Mouse (Mus musculus): Measurements from ENCODE around the gene Szrd1. TPM values are rescaled to one million over a fixed set of nuclear protein-coding genes. Genes with fewer than 3 reads are reported as not detected.

Szrd1 gene
- total RNA-seq (2021) = 10 to 100 TPM; 87.6 to 91.4 TPM
- long read RNA-seq, experiment 1, transcript Szrd1-203 (4 exons, 3,244 nt) = major isoform, 8 of 12 reads
- long read RNA-seq, experiment 1, partial matches to known transcripts = 0 of 12 reads
- long read RNA-seq, experiment 1, other reads (novel, unspliced or antisense) = 1 of 12 reads
- long read RNA-seq, experiment 2, partial matches to known transcripts = 0 of 8 reads
- long read RNA-seq, experiment 2, other reads (novel, unspliced or antisense) = 2 of 8 reads

DNA sequence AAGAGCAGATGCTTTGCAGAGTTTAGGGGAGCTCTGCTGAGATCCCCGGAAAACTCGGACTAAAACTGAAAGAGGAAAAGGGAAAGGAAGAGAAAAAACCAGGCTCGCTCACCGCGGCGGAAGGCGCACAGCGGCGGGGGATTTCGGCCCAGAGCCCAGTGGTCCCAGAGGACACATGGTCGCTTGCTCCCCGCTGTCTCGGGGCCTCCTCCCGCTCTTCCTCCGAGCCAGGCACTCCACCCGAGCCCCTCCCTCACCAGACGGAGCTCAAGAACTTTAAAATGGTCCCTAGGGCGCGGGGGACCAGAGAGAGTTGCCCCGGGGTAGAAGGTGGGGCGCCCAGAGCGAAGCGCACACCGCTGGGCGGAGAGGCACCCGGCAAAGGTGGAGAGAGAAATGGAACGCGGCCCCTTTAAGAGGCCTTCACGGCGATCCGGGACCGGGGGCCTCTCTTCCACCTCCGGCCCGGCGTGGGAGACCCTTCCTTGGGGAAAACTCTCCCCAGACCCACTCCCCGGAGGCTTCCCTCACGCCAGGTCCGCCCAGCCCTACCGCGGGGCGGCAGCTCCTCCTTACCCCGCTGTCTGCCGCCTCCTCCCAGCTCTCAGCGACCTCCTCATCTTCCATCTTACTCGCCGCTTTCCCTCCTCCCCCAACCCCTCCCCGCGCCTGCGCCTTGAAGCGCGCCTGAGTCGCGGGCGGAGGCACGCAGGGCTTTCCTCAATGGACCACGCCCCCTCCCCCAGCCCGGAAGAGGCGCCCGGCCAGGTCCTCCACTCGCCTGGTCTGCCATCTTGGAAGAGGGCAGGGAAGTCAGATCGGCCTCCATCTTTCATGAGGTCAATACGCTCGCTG, at the start of gene Szrd1:
Szrd1 (minus strand) TSS at position 660 of the 855 bp plus-strand sequence.
- peak; percentile 99 for DNase-seq
- intact Hi-C loops (cut with DNase I) = loop anchor here (5.0 kb wide), 1 partner anchor 62 kb away; the partner anchor contains the start of gene Necap2

DNA sequence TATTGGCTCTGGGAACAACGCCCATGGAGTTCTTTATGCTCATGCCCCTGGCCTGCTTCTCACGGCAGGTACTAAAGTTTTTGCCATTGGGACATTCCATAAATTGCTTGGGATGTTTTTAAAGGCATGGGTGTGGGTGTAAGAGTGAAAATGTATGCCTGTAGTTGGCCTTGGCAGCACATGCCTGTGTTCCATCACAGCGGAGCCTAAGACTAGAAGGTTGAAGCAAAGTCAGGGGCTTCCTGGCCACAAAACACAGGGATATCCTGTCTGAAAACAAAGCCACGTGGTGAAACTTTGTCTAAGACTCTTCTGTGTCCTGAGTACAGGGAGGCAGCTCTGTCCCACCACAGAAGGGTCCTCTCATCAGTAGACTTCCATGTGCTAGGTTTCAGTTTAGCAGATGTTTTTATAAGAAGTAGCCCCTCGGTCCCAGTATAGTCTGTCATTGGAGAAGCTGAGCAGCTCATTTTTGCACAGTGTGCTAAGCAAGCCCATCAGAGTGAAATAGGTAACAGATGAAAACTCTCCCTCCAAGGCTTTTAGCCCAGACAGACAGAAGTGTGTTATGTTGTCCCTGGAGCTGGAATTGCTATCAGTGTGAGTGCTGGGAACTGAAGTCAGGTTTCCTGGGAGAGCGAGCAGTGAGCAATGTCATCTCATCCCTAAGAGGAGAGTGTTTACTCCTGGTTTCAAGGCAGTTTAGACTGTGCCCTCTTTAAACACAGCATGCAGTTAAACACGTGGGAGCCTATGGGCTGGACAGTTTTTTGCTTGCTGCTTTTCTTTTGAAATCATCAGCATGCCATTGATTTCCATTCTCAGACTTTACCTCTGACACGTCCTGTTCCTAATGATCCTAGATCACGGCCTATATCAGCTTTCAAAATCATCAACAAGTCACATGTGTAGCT, 47.6 kb upstream of the Szrd1 start:
- intact Hi-C loops (cut with DNase I) = no loop called here
- no peak for DNase-seq

DNA sequence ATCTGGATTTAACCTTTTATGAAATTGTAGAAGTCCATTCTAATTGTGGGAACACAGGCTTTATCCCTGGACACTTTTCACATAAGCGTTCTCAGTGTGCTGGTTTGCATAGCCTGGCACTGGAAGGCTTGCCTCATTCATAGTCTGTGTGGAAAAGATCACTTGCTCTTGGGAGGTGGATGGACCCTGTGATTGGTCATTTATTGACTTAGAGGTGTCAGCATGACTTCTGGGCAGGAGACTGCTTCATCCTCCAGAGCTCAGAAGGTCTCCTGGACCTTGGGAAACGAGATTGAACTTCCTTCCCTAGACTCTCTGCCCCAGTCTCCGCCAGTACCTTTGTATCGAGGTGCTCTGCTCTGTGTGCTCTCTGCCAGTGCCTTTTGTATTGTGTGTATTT, 44.9 kb upstream of the Szrd1 start:
- intact Hi-C loops (cut with DNase I) = no loop called here
- DNase-seq = no peak

DNA sequence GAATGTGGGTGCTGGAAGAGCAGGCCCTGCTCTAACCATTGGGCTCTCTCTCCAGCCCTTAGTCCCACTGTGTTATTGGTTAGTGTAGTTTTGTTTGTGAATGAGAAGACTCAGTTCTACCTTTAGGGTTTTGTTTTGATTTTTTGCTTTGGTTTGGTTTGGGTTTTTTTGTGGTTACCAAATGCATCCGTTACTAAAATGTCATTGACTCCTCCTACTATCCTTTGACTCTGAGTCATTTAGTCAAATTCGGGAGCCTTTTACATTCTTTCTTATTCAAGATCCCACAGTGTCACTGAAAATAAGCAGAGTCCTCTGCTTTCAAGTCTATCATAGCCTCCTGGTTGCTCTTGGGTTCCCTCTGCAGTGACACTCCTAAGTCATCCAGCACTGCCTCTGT, 44.4 kb upstream of the Szrd1 start:
- intact Hi-C loops (cut with DNase I) = no loop called here

DNA sequence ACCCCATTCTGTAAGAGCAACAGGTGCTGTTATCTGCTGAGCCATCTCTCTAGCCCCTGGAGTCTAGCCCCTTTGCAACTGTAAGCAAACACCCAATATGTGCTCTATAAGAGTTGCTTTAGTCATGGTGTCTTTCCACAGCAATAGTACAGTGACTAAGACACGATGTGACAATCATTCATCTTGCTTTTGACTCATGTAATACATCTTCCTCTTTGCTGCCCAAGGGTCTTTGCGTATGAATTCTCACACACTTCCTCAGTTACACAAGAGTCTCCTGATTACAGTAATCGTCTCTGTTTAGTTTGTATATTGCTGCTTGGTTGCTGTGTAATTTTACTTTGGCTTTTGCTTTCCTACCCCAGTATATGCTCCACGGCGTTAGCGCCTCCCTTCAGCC, 42.4 kb upstream of the Szrd1 start:
- intact Hi-C loops (cut with DNase I) = no loop called here
- DNase-seq = no peak

More for the DNA sequence above, 44.4 kb upstream of the Szrd1 start:
- DNase-seq = no peak

DNA sequence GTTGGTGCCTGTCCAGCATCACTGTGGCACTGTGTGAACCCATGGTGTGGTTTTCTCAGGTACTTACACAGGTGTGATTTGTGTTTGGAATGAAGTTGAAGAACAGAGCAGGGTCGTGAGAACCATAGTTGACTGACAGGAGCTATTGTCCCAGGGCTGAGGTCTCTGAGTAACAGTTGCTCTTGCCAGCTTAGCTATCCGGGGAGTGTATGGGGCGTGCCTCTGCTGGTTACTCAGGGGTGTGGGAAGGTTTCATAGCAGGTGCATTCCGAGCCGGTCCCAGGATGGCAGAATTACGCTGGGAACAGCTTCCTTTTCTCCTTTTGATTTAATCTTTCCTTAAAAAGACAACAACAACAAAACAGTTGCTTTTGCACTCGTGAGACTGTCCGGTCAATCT, 41.3 kb upstream of the Szrd1 start:
- DNase-seq = no peak
- intact Hi-C loops (cut with DNase I) = no loop called here

DNA sequence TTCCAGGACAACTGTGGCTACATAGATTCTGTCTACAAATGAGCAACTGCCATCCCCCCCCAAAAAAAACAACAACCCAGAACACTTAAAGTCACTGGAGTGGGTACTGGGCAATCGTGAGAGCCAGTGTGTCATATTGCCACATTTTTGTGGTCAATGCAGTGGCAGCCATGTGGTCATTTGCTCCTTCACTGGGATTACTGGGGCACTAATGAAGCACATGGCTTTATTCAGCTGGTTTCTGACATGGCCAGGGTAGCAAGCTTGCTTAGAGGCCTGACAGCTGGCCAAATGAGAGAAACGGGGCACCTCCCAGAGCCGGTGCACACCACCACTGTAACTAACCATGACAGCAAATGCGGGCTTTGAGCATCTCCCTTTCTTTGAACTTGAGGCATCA, 38.9 kb upstream of the Szrd1 start:
- intact Hi-C loops (cut with DNase I) = no loop called here
- DNase-seq = no peak

DNA sequence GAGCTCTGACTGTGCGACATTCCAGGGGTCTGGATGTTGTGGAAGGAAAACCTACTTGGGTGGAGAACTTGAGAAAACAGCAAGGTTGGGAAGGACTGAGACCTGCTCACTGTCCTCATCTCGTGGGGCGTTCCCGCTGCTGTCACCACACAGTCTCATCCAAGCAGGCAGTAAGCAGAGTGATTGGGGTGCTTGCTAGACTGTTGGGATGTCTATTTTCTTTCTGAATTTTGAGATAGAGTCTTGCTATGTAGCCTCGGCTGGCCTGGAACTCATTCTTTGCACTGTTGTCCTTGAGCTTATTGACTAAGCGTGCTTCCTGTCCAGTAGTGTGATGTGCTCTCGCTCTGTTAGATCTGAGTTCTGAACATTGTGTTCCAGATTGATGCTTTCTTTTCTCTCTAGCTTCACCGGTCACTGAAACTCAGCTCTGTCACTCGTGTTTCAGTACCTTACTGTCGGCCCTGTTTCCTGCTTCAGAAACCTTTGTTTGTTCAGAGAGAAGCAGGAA, 36.8 kb upstream of the Szrd1 start:
- DNase-seq = no peak
- intact Hi-C loops (cut with DNase I) = no loop called here

DNA sequence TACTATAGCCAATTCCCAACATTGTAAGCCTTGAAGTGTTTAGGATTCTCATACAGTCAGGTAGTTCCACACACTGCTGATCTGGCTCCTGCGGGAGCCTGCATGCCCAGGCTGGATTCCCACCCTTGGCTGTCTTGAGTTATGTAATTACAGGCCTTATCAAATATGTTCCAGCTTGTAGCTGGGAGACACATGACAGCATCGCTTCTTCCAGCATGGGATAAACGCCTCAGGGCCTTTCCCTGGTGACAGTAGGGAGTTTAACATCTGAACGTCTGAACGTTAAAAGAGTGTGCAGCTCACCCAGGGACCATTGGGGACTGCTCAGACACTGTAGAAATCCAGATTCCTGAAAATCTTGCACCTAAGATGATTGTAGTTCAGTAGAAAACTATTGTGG, 36.2 kb upstream of the Szrd1 start:
- DNase-seq = peak; percentile 11 to 23

DNA sequence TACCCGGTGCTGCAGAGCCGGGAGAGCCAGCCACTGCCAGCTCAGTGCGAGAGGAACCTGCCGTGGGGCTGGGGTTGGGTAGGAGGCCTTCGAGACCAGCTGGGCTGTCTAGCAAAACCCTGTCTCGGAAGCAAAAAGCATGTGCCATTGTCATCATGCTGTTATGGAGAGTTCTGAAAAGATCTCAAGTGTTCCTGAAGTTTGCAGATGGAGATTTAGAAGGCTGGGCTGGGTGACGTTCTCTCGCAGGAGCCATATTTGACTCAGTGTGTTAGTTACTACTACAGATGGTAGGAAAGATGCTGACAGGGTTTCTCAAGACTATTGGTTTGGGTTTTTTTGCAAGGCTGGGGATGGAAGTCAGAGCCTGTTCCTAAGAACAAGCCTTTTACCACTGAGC, 32.5 kb upstream of the Szrd1 start:
- intact Hi-C loops (cut with DNase I) = no loop called here
- DNase-seq = no peak

More for the DNA sequence above, 36.2 kb upstream of the Szrd1 start:
- intact Hi-C loops (cut with DNase I) = no loop called here

DNA sequence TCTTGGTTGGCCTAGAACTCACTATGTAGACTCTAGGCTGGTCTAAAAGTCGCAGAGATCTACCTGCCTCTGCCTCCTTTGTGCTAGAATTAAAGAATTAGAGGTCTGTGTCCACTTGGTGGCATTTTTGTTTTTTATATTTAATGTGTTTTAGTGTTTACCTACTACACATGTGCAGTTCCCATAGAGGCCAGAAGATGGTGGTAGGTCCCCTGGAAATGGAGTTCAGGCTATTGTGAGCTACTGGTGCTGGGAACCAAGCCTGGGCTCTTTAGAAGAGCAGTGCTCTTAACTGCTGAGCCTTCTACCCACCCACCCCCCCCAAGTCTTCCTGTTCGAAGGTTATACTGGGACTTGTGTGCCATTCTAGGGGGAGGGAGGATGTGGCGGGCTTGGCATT, 27.6 kb upstream of the Szrd1 start:
- no peak for DNase-seq
- intact Hi-C loops (cut with DNase I) = no loop called here

DNA sequence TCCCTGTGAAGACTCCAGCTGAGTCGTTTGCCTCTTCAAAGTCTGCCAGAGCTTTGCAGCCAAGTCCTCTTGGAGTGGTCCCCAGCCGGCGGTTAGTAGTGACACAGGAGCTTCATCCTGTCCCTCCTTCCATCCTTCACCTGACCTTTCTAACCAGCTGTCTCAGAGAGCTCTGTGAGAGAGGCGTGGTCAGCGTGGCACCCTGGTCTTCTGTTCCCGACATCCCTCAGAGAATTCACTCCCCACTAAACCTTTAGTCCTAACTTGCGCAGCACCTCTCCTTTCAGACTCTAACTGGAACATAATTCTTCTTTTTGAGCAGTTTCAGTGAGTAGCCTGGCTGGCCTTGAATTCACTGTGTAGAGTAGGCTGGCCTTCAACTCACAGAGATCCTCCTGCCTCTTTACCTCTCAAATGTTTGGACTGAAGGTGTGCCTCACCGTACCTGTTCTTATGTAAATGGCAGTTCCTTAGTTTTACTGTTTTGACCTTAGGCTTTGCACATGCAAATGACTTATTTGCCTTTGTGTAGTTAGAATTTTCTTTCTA, 26.2 kb upstream of the Szrd1 start:
- intact Hi-C loops (cut with DNase I) = no loop called here
- DNase-seq = no peak

DNA sequence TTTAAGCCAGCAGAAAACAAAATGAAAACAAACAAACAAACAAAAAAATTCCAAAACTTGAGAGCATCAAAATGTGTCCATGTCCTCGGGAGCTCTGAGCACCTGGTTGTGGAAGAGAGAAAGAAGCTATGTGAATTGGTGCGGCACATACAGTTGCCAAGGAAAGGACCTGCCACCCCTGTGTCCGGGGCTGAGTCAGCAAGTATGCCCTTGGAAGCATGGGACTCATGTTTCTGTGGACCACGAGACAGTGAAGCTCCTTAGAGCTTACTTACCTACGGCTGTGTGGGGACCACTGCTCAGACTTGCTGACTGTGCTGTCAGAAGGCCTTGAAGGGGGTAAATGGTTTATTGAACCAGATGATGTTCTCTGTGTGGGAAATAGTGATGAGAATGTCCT, 24.2 kb upstream of the Szrd1 start:
- DNase-seq = no peak
- intact Hi-C loops (cut with DNase I) = no loop called here

DNA sequence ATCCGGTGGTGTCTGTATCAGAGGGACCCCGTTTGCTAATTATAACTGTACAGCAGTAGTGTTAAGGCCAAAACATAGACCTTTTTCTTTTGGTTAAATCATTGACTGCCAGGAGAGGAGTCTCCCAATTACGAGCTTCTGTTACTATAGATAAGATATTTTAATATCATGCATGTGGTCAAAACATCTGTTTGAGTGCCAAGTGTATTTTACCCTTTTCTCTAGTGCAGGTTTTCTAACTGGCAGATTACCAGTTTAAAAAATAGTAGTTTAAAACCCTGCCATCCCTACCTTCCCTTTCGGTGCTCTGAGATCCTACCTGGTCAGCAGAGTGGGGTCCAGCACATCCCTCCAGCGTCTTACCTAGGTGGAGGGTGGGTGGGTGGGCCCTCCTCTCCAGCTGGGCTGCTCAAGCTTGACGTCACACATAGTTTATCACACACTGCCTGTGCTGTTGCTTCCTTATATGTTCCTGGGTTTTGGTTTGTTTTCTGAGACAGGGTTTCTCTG, 22.2 kb upstream of the Szrd1 start:
- no peak for DNase-seq
- intact Hi-C loops (cut with DNase I) = no loop called here

DNA sequence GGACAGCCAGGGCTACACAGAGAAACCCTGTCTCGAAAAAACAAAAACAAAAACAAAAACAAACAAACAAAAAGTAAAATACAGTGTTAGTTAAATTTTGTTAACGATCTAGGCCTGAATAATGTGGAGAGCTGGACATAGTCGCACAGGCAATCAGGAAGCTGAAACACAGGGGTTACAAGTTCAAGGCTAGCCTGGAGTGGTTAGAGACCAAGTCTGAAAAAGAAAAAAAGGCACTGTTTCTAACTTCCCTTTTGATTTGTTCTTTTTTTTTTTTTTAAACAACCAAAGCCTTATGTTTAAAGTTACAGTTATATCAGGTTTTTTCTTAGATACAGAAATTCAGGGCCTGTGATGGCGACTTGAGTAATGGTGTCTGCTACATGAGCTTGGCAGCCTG, 20.6 kb upstream of the Szrd1 start:
- intact Hi-C loops (cut with DNase I) = no loop called here
- no peak for DNase-seq

DNA sequence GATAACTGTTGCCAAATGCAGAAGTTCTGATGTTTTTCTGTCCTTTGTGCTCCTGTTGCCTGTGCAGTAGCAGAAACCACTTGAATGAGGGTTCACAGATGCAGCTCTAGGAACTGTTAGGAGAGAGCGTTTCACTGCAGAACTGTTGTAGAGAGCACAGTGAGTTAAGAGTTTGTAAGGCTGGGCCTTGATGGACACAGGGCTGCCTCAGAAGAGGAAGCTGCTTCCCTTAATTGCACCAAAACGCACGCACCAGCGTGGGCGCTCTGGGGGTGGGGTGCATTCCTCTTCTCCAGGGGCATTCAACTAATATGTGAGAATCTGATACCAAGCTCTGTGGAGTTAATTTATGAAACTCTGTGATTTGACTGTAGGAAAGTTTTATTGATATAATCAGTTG, 20.1 kb upstream of the Szrd1 start:
- intact Hi-C loops (cut with DNase I) = no loop called here
- DNase-seq = no peak

DNA sequence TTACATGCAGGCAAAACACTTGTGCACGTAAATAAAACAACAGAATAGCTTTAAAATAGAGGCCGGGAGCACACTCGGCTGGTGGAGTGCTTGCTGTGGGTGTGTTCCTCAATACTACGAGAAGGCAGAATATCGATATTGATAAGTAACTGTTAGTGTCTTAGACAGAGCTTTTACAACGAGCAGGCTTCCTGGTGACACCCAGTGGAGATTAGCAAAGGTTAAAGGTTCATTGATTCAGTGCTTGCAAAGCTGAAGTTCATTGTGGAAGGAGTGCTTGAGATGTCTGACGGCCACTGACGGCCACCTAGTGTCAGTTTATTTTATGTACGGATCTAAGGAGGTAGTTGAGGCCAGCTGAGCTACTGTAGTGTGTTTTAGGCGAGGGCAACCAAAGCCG, 19.5 kb upstream of the Szrd1 start:
- DNase-seq = no peak
- intact Hi-C loops (cut with DNase I) = no loop called here

DNA sequence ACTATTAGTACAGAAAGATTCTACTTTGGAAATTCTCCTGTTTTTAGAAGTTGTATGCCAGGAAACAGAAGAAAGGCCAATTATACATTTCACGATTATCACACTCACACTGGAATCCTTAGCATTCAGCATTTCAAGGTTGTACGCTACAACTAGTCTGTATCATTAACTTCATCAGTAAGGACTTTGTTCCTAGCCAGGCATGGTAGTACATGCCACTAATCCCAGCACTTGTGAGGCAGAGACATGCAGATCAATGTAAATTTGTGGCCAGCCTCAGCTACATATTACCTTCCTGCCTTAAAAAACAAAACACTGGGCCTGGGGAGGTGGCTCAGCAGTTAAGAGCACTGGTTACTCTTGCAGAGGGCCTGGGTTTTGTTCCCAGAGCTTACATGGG, 19.0 kb upstream of the Szrd1 start:
- intact Hi-C loops (cut with DNase I) = no loop called here
- DNase-seq = no peak

DNA sequence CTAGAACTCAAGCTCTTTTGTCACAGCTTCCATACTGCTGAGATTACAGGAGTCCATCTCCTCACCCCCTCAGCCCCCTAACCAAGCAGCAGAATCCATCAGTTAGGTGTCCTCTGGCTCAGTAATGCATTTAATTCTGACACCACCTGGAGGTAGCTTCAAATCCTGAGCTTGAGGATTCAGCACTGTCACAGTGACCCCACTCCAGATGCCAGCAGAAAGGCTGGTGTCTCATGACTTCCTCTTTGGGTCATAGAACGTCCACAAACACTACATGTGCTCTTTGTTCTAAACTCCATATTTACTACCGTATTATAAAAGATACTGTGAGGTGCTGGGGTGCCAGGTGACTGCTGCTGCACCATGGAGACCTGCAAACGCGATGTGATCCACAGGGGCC, 17.9 kb upstream of the Szrd1 start:
- intact Hi-C loops (cut with DNase I) = no loop called here
- no peak for DNase-seq

DNA sequence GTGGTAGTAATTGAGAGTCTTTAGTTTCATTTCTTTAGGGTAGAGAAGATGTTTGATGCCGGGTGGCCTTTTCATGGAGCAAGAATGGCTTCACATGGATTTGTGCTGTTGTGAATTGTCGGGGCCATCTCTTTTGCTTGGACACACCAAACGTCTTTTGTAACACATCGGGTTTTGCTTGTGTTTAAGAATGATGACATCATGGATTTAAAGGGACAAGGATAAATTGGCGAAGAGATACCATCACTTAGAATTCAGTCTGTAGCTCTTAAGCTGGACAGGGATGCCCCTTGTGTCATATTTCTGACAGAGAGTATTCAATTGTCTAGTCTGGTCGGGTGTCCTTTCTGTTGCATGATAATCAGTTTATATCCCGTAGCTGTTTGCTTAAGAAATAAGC, 9.5 kb upstream of the Szrd1 start:
- DNase-seq = no peak
- intact Hi-C loops (cut with DNase I) = loop anchor here (5.0 kb wide), 1 partner anchor 53 kb away; no protein-coding TSS in a partner anchor

Measured in heart, postnatal 14 days (tissue).